Mouse (Mus musculus) lung, postnatal 0 days (tissue): ENCODE results near the gene Mypn. TPM values are rescaled to one million over a fixed set of nuclear protein-coding genes. Genes with fewer than 3 reads are reported as not detected.
A peak's percentile ranks its signal among the peaks of the same experiment; 100 is the strongest.

Source experiments
- ATAC-seq: fragments of 200-750 bp; cut with Nextera tagmentation; 2 replicates; pipeline ENCODE4 v1.8.0; 2017; ENCODE audit warnings: moderate library complexity
- DNase-seq: peaks from one replicate; pipeline ENCODE4 v3.0.0-alpha.2; 2016; ENCODE audit warnings: low spot score
- H3K27ac ChIP-seq: fragments of 300-500 bp; sonication (generic); 2 replicates; pipeline ENCODE4 v1.5.1; 2014; ENCODE audit warnings: antibody characterized with exemption, mild to moderate bottlenecking, low read length, mixed read lengths
- H3K27me3 ChIP-seq: fragments of 300-500 bp; sonication (generic); replicated peaks from 2 replicates; pipeline ENCODE4 v1.6.1; 2014; ENCODE audit warnings: low read length, mixed read lengths; ENCODE audit not compliant: insufficient read depth
- H3K36me3 ChIP-seq: fragments of 300-500 bp; sonication (generic); 2 replicates; pipeline ENCODE4 v1.6.1; 2014; ENCODE audit warnings: low read length, mixed read lengths; ENCODE audit not compliant: insufficient read depth
- H3K4me1 ChIP-seq: fragments of 300-500 bp; sonication (generic); 2 replicates; pipeline ENCODE4 v1.6.1; 2014; ENCODE audit warnings: antibody characterized with exemption, low read depth, low read length, mixed read lengths; ENCODE audit not compliant: insufficient read depth
- H3K4me2 ChIP-seq: fragments of 300-500 bp; sonication (generic); replicated peaks from 2 replicates; pipeline ENCODE4 v1.6.1; 2014; ENCODE audit warnings: low read depth, mild to moderate bottlenecking, low read length, moderate library complexity, mixed read lengths
- H3K4me3 ChIP-seq: fragments of 300-500 bp; sonication (generic); 2 replicates; pipeline ENCODE4 v1.5.1; 2014; ENCODE audit warnings: low read depth, low read length
- H3K9ac ChIP-seq: fragments of 300-500 bp; sonication (generic); replicated peaks from 2 replicates; pipeline ENCODE4 v1.6.1; 2014; ENCODE audit warnings: low read depth, mild to moderate bottlenecking
- H3K9me3 ChIP-seq: fragments of 300-500 bp; sonication (generic); 2 replicates; pipeline ENCODE4 v1.6.1; 2016; ENCODE audit warnings: low read length, mixed read lengths
- CTCF ChIP-seq: IDR thresholded peaks from 2 replicates; pipeline ENCODE4 v1.5.1; 2016; ENCODE audit warnings: antibody characterized with exemption, mild to moderate bottlenecking
- EP300 ChIP-seq: IDR thresholded peaks from 2 replicates; pipeline ENCODE4 v1.6.1; 2016; ENCODE audit warnings: antibody characterized with exemption, mild to moderate bottlenecking, control low read depth
- WGBS: fragments of 180-500 bp; shearing (Covaris S2); extraction: QIAGEN DNeasy Blood & Tissue Kit; methylation state at CpG from one replicate; pipeline ENCODE4 v1.1.7; 2014; 5-methylcytosine and 5-hydroxymethylcytosine counted together
- polyA plus RNA-seq: library from polyadenylated mRNA; unstranded; fragments of >200 nt; fragmentation: Nextera tagmentation; extraction: Ambion mirVana; gene quantifications from 2 replicates; pipeline ENCODE4 v1.2.1, GENCODE M21; 2015

Mypn gene
- polyA plus RNA-seq, 1 experiment from 2014 or later, result 0.16 TPM

DNA sequence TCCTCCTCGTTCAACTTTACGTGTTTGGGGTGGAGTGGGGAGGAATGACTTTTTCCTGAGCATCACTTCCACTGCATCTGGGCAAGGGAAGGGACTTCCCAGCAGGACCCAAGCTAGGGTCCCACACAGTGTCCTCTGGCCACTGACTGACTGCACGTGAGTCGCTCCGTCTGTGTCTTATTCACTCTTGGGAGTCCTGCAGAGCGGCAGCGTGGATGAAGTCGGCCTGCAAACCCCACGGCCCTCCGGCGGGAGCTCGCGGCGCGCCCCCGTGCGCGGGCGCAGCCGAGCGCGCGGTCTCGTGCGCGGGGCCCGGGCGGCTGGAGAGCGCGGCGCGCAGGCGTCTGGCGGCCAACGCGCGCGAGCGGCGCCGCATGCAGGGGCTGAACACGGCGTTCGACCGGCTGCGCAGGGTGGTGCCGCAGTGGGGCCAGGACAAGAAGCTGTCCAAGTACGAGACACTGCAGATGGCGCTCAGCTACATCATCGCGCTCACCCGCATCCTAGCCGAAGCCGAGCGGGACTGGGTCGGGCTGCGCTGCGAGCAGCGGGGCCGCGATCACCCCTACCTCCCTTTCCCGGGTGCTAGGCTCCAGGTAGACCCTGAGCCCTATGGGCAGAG is 103.7 kb downstream of the Mypn start:
- Histone ChIP-seq H3K4me3 (peak overlapping the region; percentile 47), H3K9ac (no peak overlapping the region; the same call in 1 of the 2 replicates), H3K36me3 (no peaks in the 10 kb centered on the region), H3K27ac (no peak overlapping the region), H3K9me3 (no peaks in the 10 kb centered on the region), H3K27me3 (peaks cover 22% of the 10 kb centered on the region), H3K4me1 (no peaks in the 10 kb centered on the region), H3K4me2 (peak overlapping the region; percentile 88)
- peak; percentile 57 for ATAC-seq
- peak; percentile 24 for DNase-seq
- WGBS, result under 1% methylated on average over 36 of the region's 62 CpGs
- TF ChIP-seq EP300 (no peak), CTCF (no peak)

DNA sequence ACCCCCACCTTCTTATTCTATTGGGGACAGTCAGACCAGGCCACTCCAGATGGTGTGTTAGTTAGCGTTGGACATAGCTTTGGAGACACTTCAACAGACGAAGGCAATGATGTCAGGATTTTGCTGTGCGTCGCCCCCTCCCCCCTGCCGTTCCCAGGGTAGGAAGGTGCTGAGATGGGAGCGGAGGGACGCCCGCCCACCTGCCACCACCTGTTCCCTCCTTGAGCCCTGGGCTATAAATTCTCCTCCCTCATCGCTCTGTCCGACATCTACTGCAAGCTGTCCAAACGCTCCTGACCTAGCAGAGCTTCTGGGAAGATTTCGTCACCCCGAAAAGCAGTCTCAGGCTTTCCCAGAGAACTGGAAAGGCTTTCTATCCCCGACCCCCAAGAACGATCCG is 104.2 kb downstream of the Mypn start, which contains the start of gene Atoh7:
Gene Atoh7 (plus strand): TSS at position 131 of the 400 bp plus-strand sequence.
- TF ChIP-seq EP300 (no peak), CTCF (no peak)
- DNase-seq, result no peak
- H3K9me3 ChIP-seq, result no peaks in the 10 kb centered on the region
- 10% methylated on average over 16 of the region's 16 CpGs for WGBS
- H3K9ac ChIP-seq, result no peak within 1 kb of the TSS; the same call in 1 of the 2 replicates
- H3K4me2 ChIP-seq, result peak within 1 kb of the TSS; percentile 88
- H3K27ac ChIP-seq, result no peak within 1 kb of the TSS
- H3K4me1 ChIP-seq, result no peaks in the 10 kb centered on the region
- peak within 1 kb of the TSS; percentile 47 for H3K4me3 ChIP-seq
- H3K36me3 ChIP-seq, result no peaks in the 10 kb centered on the region
- peaks cover 22% of the 10 kb centered on the region for H3K27me3 ChIP-seq
- ATAC-seq, result no peak

DNA sequence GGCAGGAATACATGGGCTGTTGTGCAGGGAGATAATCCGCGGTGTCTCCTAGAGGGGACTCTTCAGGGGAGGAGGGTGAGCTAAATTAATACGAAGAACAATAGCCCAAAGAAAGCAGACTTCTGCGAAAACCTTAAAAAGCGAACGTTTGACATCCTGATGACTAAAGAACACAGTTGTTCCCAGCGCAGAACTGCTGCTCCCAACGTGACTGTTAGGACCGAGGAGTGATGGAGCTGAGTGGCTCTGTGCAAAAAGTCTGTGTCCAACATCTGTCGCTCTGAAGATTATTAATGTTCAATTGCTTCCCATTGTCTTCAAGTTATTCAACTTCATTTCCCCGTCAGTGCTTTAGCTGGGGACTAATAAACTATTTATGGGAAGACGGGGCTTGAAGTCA is 105.6 kb downstream of the Mypn start:
- H3K27ac ChIP-seq, result no peak overlapping the region
- 62% methylated on average over 12 of the region's 12 CpGs for WGBS
- no peaks in the 10 kb centered on the region for H3K9me3 ChIP-seq
- H3K4me3 ChIP-seq, result no peak overlapping the region
- TF ChIP-seq CTCF (no peak), EP300 (no peak)
- no peak overlapping the region for H3K4me2 ChIP-seq
- no peak overlapping the region for H3K9ac ChIP-seq
- H3K36me3 ChIP-seq, result no peaks in the 10 kb centered on the region
- ATAC-seq (no peak), DNase-seq (no peak)
- no peaks in the 10 kb centered on the region for H3K4me1 ChIP-seq
- peaks cover 22% of the 10 kb centered on the region for H3K27me3 ChIP-seq

DNA sequence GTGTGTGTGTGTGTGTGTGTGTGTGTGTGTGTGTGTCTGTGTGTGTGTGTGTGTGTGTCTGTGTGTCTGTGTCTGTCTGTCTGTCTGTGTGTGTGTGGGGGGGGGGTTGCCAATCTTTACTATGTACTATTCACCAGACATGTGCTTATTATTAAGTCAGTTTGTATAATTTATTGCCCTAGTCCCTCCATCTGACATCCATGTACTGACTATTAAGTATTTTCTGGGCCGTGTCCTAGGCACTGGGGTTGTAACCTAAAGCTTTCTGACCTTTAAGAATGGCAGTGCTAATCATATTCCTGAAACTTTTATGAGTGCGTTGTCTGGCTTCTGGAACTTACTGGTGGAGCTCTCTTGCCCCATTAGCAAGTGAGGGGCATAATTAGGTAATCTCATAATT is 107.0 kb downstream of the Mypn start:
- Histone ChIP-seq H3K27me3 (peaks cover 22% of the 10 kb centered on the region), H3K9ac (no peak overlapping the region), H3K4me2 (no peak overlapping the region), H3K27ac (no peak overlapping the region), H3K9me3 (no peaks in the 10 kb centered on the region), H3K36me3 (no peaks in the 10 kb centered on the region), H3K4me1 (no peaks in the 10 kb centered on the region), H3K4me3 (no peak overlapping the region)
- 55% methylated on average over 2 of the region's 2 CpGs for WGBS
- no peak for TF ChIP-seq EP300
- TF ChIP-seq CTCF, result no peak
- ATAC-seq (no peak), DNase-seq (no peak)

DNA sequence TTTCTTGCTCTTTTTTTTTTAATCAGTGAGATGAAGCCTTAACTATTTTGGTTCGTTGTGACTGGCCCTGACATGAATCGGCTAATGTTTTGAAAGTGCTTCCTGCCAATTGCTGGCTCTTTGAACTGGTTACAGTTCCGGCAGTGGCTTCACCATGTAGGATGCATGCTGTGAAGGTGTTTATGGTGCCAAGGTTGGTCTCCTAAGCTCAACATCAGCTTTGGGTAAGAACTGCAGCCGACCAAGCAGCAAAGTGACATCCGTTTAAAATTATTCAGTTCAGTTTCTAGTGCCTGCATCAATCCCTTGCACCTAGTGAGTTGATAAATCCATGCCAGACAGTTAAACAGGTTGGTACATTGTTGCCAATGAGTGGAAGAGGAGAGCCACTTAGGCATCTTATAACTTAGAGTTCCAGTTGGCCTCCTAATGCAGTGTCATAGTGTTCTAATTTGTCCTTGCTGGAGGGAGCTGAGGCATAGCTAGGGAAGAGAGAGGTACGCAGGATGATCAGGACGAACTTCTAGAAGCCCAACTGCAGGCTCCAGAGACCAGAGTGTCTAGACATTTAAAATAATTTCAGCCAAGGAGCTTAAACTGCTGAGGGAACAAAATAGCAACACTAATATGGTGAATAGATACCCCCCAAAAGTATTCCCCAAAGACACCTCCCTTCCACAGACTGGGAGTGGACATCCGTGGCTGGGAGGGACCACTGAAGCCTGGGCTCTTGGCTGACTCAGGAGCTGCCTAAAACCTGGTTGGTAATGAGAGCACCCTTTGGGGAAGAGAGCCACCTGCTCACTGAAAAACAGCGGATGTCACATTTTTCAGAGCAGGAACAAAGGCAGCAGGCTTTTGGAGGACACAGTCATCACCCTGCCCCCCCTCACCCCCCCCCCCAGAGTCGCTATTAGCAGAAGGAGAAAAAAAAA is 110.9 kb downstream of the Mypn start:
- Histone ChIP-seq H3K4me3 (no peak overlapping the region), H3K9me3 (no peaks in the 10 kb centered on the region), H3K4me2 (no peak overlapping the region), H3K27ac (no peak overlapping the region), H3K4me1 (no peaks in the 10 kb centered on the region), H3K27me3 (no peaks in the 10 kb centered on the region), H3K36me3 (no peaks in the 10 kb centered on the region), H3K9ac (no peak overlapping the region)
- ATAC-seq, result no peak
- 65% methylated on average over 10 of the region's 10 CpGs for WGBS
- DNase-seq, result no peak
- no peak for TF ChIP-seq CTCF
- no peak for TF ChIP-seq EP300

DNA sequence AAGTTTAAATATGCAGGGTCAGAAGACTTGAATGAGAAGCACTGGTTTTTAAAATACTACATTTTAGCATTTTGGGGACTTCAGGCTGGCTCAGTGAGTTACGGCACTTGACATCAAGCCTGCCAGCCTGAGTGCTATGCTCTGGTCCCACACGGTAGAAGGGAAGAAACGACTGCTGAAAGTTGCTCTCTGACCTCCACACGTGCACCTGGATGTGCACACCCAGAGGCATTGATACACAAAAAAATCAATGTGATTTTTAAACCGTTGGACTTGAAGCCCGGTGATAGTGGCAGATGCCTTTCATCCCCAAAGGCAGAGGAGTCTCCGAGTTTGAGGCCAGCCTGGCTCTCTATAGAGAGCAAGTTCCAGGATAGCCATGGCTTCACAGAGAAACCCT is 111.8 kb downstream of the Mypn start:
- TF ChIP-seq CTCF (no peak), EP300 (no peak)
- Histone ChIP-seq H3K27ac (no peak overlapping the region), H3K4me3 (no peak overlapping the region), H3K4me2 (no peak overlapping the region), H3K27me3 (no peaks in the 10 kb centered on the region), H3K9me3 (no peaks in the 10 kb centered on the region), H3K36me3 (no peaks in the 10 kb centered on the region), H3K9ac (no peak overlapping the region), H3K4me1 (no peaks in the 10 kb centered on the region)
- ATAC-seq (no peak), DNase-seq (no peak)
- 65% methylated on average over 7 of the region's 7 CpGs for WGBS
